Mouse (Mus musculus): ENCODE data around the gene Mcf2l.

DNA sequence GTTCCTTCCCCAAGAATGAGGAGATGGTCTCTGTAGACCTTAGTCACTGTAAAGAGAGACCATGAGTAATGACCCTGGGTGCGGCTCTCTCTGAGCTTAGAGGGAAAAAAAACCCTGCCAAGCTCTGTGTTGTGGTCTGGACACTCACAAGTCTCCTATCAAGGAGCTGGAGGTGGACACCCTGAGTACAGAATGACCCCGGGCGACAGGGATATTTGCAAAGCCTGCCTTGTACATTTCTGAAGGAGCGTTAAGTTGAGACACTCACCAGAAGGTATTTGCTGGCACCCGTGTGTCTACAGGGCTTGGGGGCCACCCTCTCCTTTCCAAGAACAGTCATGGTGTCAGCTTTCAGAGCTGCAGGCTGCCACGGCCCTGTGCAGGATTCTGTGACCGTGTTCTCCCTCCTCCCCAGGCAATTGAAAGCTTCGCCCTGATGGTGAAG is 123.2 kb downstream of the Mcf2l start:
- no peak for TF ChIP-seq CTCF (IDR thresholded peaks at IDR 0.05; ENCODE audit: low read depth)
- no peak for TF ChIP-seq EP300 (IDR thresholded peaks at IDR 0.05; ENCODE audit: low read depth)
